Mouse (Mus musculus) heart, postnatal 10 days (tissue): ENCODE data around the gene Fer. TPM values are rescaled to one million over a fixed set of nuclear protein-coding genes. Genes with fewer than 3 reads are reported as not detected.

Experiments used
- total RNA-seq, 2 experiments: library from RNA; stranded (reverse); gene quantifications; 2 replicates each; pipeline ENCODE4 v1.2.3; 2021

The Fer gene
- total RNA-seq, 2 experiments from 2014 or later: 23.4 to 25.3 TPM

Other genes with a start within 250 kb of the Fer start
- 1 to 10 TPM; 1.2 to 1.4 TPM for gene A930002H24Rik, start 729 bp downstream of the Fer start, total RNA-seq